Mouse (Mus musculus) testis, adult 2 months (tissue): ENCODE data around the gene Relt.

Source experiments
- CTCF ChIP-seq: fragments of 200-500 bp; IDR thresholded peaks from 2 replicates; pipeline ENCODE4 v1.5.1; 2012; ENCODE audit warnings: low read depth, mild to moderate bottlenecking, inconsistent platforms, low read length, moderate library complexity; ENCODE audit not compliant: control insufficient read depth, insufficient read depth, insufficient replicate concordance
- POLR2A ChIP-seq: fragments of 200-500 bp; IDR thresholded peaks from 2 replicates; pipeline ENCODE4 v1.6.1; 2012; ENCODE audit warnings: low read depth, mild to moderate bottlenecking, inconsistent platforms, low read length, moderate library complexity; ENCODE audit not compliant: control insufficient read depth

DNA sequence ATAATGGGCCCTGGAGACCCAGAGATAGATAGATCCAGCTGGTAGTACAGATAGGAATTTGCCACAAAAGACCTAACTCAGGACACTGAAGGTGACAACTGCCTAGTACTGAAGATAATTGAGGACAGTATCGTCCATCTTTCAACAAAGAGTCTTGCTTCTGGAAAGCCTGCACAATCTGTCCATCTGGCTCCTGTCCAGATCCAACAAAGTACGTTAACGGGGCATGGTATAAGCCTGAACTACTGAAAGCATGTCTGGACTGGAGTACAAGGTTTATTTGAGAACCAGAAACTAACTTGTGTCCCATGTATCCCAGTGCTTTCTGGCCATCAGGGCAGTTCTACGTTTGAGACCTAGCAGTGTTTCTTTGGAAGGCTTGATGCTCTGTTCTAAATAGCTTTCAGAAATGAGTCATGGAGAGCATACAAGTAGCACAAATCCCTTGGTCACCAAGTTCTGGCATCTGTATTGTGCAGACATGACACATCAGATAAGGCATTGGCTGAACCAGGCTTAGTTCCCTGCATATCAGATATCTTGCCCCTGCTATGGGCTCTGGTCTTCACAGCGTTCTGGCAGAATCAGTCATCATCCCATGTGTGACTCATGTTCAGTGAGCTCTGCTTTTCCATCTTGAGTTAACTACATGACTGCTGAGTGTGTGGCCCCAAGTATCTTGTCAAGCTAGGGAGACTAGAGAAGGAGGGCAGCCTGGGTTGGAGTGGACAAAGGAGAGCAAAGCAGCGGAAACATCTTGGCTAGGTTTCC, 23.4 kb downstream of the Relt start:
- TF ChIP-seq CTCF (no peak), POLR2A (no peak)
